Mouse (Mus musculus) left cerebral cortex, adult 6 months (tissue): ENCODE measurements around the gene Ndst2. TPM values are rescaled to one million over a fixed set of nuclear protein-coding genes. Genes with fewer than 3 reads are reported as not detected.

ENCODE experiments used
- long read RNA-seq, 2 experiments: library from polyadenylated mRNA; unstranded; transcript quantifications; one replicate each; pipeline ENCODE4 v2.0.0; 2019 to 2020
- polyA plus RNA-seq: library from polyadenylated mRNA; unstranded; fragments of <200 nt; fragmentation: Nextera tagmentation; gene quantifications from 2 replicates; pipeline ENCODE4 v1.2.3, GENCODE M21; 2021

Ndst2 gene
- polyA plus RNA-seq: 2.5 and 5.5 TPM in 2 replicates
- long read RNA-seq, experiment 1, partial matches to known transcripts: 1 of 3 reads
- long read RNA-seq, experiment 1, other reads (novel, unspliced or antisense): 1 of 3 reads
- long read RNA-seq, experiment 2, partial matches to known transcripts: 3 of 4 reads
- long read RNA-seq, experiment 2, other reads (novel, unspliced or antisense): 1 of 4 reads

DNA sequence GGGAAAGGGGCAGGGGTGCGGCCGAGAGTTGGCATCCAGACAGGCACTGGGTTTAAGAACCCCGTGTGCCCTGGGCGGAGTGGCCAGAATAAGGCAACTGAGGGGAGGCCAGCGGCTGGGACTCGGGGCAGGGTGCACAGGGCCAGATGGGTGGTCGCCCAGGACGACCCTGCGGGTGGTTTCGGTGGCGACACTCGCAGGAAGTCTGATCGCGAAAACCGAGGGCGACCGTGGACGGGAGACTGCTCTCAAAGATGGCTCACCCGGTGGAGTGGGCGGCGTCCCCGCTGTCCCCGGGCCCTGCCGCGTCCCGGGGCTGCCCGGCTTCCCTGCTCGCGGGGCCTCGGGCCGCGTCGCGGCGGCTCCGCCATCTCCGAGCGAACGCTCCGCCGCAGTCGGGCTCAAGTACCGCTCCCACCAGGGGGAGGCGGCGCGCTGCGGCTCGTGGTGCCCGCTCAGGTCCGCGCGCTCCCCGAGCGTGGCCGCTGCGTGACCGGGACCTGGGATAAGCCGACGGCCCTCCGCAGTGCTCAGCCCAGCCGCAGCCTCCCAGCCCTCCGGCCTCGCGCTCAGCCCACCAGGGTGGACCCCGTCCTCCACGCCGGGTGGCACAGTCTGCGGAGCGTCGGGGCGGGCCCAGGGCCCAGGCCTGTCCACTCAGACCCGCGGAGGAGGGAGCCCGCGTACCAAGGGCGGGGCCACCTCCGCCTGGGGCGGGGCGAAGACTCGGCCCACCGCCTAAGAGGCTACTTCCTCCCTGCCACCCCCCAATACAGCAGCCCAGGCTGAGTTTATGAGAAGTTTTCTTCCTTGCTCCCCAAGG, at the start of gene Ndst2:
Gene Ndst2, minus strand, starts transcription at position 611 of the 823 bp plus-strand sequence.

GRCm38 (mm10) chr14:20707201-20708190, 26.9 kb downstream of the Ndst2 start, which contains the start of gene Zswim8:
TSS of gene Zswim8 (plus strand) at chr14:20707552.

GRCm38 (mm10) chr14:20702741-20703381, 31.5 kb downstream of the Ndst2 start, which contains the start of gene Chchd1:
TSS of gene Chchd1 (plus strand) at chr14:20703006.

DNA sequence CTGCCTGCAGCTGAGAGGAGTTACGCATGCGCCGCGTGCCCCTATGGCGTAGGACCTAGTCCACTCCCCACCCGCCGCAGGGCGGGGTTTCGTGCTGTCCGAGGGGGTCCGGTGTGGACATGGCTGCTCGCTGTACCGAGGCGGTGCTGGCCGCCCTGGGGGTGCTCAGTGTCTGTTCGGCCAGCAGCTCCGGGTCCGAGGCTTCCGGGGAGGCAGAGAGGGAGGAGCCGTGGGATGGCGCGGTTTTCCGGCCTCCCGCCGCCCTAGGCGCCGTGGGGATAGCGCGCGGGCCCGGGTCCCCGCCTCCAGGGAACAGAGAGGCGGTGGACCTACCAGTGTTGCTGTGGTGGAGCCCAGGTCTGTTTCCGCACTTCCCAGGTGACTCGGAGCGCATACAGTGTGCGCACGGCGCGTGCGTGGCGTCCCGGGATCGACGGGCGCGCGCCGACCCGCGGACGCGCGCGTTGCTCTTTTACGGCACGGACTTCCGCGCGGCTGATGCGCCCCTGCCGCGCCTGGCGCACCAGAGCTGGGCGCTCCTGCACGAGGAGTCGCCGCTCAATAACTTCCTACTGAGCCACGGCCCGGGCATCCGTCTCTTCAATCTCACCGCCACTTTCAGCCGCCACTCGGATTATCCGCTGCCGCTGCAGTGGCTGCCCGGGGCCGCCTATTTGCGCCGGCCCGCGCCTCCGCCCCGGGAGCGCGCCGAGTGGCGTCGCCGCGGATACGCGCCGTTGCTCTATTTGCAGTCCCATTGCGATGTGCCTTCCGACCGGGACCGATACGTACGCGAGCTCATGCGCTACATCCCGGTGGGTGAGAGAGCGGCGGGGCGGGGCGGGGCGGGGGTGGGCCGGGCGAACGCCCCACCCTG, 39.2 kb downstream of the Ndst2 start, which contains the start of gene Fut11:
Gene Fut11, plus strand, starts transcription at position 85 of the 877 bp plus-strand sequence.

DNA sequence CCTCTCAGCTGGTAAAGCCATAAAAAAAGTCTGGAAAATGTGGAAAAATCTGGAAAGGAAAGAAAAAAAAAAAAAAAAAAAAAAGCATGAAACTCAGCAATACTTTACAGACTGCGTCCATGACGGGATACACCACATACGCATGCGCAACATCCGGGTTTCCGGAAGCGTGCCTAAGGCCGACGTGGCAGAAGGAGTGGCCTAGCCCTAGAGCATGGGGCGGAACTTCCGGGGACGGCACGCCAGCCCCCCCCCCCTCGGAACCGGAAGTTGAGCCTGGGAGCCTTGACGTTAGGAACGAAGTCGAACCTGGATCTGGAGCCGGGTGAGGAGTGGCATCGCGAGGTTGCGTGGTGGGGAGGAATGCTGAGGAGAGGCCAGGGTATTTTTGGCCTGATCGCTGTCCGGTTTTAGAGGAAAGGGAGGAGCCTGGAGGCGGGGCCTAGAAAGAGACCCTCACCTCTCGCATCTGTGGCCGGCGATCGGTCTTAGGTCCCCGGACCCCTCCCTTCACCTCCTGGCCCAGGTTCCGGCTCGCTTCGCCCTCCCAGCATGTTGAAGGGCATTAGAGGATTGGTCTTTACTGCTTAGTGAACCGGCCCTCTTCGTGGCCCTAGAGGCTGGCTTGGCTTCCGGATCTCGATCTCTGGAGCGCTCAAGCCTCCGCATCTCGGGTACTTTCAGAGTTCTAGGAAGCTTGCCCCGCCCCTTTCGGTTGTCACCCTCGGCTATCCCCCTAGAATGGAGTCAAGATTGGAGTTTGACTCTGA, 60.1 kb downstream of the Ndst2 start, which contains the start of gene Sec24c:
Gene Sec24c, plus strand, starts transcription at position 245 of the 770 bp plus-strand sequence.

Other genes with a start within 250 kb of the Ndst2 start
- gene Mss51, start 237.7 kb downstream of the Ndst2 start, polyA plus RNA-seq: 0.11 TPM in 1 of 2 replicates, not detected in the other
- 32.3 and 37.2 TPM in 2 replicates for gene Ppp3cb, start 188.0 kb downstream of the Ndst2 start, polyA plus RNA-seq
- gene Usp54, start 93.5 kb downstream of the Ndst2 start, polyA plus RNA-seq: 12.8 and 13.5 TPM in 2 replicates
- gene Myoz1, start 78.0 kb downstream of the Ndst2 start, polyA plus RNA-seq: not detected in 2 replicates
- gene Synpo2l, start 66.2 kb downstream of the Ndst2 start, polyA plus RNA-seq: 0.05 and 0.09 TPM in 2 replicates
- 62.8 and 95.0 TPM in 2 replicates for gene Sec24c, start 60.3 kb downstream of the Ndst2 start, polyA plus RNA-seq
- 11.0 and 12.2 TPM in 2 replicates for gene Fut11, start 39.6 kb downstream of the Ndst2 start, polyA plus RNA-seq
- gene Chchd1, start 31.6 kb downstream of the Ndst2 start, polyA plus RNA-seq: 222 and 224 TPM in 2 replicates
- 13.0 and 14.4 TPM in 2 replicates for gene Zswim8, start 27.0 kb downstream of the Ndst2 start, polyA plus RNA-seq
- 288 and 311 TPM in 2 replicates for gene Camk2g, start 59.5 kb upstream of the Ndst2 start, polyA plus RNA-seq
- gene Plau, start 102.1 kb upstream of the Ndst2 start, polyA plus RNA-seq: 1.4 and 1.5 TPM in 2 replicates
- gene Vcl, start 194.8 kb upstream of the Ndst2 start, polyA plus RNA-seq: 3.2 and 4.4 TPM in 2 replicates